Mouse (Mus musculus): ENCODE data around the gene Sys1.
A peak's percentile ranks its signal among the peaks of the same experiment; 100 is the strongest.

Gene Sys1

DNA sequence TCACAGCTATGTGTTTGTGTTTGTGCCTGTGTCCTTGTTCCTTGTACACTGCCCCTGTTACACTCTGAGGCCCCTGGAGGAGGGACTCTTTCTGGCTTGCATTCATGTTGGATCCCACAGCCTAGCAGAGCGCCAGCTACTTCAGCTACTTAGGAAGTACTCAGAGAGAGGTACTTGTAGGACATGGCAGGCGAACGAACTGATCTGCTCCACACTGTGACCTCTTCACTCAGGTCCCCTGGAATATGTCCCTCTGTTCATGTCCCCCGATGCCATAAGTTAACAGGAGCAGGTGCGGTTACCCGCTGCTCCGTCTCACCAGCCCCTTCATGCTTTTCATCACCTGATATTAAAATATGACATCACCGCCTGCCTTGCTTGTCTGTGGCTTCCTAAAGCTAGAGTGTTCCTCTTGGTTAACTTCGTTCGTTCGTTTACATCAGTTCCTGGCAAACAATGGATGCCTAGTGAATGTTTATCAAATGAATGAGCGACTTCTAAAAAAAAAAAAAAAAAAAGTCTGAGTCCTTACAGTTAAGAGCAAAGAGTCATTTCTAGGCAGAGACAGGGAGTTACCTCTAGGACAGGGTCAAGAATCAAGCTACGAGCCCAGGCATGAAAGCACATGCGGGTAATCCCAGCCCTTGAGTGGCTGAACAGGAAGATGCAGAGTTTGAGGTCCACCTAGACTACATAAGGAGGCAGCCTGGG, 3.6 kb upstream of the Sys1 start:
- no peak for DNase-seq (ENCODE audit: low read depth, low spot score)

DNA sequence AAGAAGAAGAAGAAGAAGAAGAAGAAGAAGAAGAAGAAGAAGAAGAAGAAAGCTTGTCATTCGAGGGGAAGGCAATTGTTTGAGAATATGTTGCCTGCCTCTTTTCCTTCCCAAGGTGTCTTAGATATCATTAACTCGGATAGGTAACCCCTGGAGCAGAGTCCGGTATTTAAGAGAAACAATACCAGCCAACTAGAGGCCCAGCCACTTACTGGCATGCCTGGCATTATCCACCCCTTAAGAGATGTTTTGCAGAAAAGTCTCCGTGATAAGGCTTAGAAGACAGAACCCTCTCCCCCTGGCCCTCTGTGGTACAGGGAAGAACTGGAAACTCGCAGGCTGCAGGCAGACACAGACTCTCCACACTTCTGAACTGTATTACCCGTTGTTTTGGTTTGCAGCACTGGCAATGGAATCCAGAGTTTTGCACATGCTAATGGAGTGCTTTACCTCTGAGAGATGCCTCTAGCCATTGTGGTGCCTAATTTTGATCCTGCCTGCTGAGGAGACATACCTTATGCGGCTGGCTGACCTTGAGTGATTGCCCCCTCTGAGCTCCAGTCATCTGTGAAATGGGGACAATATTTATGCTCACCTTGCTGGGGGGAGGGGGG, 2.8 kb upstream of the Sys1 start:
- no peak for DNase-seq (ENCODE audit: low read depth, low spot score)

GRCm38 (mm10) chr2:164454846-164455245, 1.9 kb upstream of the Sys1 start:
- no peak for DNase-seq (ENCODE audit: low read depth, low spot score)

- DNase-seq (ENCODE audit: low read depth, low spot score): no peak
These were observed 1.2 kb upstream of the Sys1 start for GRCm38 (mm10) chr2:164455421-164456190.

DNA sequence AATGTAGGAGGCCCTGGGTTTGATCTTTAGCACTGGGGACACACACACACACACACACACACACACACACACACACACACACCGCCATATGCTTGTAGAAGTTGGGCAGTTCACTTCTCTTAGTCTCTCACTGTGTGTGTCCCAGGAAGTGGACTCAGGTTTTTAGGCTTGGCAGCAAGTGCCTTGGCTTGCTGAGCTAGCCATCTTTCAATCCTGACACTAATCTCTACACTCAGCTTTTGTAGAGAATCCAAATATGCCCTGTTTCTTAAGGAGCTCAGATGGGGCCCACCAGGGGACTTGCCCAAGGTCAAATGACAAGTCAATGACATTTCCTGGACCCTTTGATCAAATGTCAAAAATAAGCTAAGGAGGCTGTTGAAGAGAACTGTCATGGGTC, 351 bp upstream of the Sys1 start:
- DNase-seq (ENCODE audit: low read depth, low spot score): no peak

GRCm38 (mm10) chr2:164457942-164458341, 1.2 kb downstream of the Sys1 start:
- DNase-seq (ENCODE audit: low read depth, low spot score): no peak

DNA sequence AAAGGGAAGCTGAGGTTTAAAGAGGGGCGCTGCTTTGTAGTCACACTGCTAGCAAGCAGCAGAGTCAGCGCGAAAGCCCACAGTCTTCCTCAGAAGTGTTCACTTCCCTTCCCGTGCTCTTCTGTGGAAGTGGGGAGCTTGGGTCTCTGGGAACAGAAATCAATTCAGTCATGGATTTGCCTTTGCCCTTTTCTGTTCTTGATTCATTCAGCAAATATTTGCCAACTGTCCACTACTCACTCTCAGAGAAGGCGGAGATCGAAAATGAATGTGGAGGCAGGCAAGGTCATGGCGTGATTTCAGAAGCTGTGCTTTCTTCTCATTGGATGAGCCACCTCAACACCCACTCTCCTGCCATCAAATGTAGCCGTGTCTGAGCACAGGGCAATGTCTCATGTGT, 1.8 kb downstream of the Sys1 start:
- no peak for DNase-seq (ENCODE audit: low read depth, low spot score)

DNA sequence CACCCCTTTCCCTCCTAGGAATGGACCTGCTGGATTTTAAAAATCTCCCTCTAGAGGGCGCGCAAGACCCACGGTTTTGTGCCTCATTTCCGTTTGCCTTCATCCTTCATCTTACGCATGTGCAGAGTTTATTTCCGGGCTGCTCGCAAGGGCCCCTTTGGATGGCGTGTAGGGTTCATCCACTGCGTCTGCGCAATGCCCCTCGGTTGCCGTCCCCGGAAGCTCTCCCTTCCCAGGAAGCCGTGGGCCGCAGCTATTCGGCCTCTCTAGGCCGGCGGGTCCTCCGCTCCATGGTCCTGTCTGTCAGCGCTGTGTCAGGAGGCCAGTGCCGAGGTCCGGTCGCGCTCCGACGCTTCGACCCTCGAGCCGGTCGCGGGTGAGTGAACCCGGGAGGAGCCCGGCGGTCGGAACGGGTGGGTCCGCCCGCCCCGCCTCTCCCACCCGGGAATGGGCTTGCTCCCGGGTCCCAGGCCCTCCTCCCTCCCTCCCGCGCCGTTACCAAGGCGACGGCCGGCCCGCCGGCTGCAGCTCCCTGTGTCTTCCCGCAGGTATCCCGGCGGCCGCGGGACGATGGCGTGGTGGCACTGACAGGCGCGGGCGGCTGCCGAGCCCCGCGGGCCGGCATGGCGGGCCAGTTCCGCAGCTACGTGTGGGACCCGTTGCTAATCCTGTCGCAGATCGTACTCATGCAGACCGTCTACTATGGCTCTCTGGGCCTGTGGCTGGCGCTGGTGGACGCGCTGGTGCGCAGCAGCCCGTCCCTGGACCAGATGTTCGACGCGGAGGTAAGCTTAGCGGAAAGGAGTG, 4.2 kb downstream of the Sys1 start, which contains the start of gene Gm20458:
Gene Gm20458, plus strand, starts transcription at position 223 of the 807 bp plus-strand sequence.
- DNase-seq (ENCODE audit: low read depth, low spot score): peak; percentile 98

GRCm38 (mm10) chr2:164465161-164465560, 8.4 kb downstream of the Sys1 start:
- no peak for DNase-seq (ENCODE audit: low read depth, low spot score)

DNA sequence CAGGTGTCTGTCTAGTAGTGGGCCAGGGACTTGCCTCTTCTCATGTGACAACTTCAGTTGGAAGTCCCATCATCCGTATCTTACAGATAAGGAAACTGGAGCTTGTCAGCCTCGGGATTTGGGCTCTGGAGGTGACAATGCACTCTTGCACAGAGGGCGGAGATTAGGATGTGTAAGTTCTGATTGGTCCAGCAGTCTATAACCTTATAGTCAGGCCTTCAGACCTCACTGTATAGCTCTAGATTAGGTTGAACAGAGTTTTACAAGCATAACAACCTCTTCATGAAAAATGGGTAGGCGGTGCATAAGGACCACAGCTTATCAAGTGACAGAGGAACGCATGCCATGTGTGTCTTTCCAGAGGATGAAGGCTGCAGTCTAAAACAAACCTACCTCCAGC, 10.0 kb downstream of the Sys1 start:
- no peak for DNase-seq (ENCODE audit: low read depth, low spot score)

- DNase-seq (ENCODE audit: low read depth, low spot score): no peak
These were observed 13.5 kb downstream of the Sys1 start for GRCm38 (mm10) chr2:164470254-164470653.

GRCm38 (mm10) chr2:164473624-164474023, 16.9 kb downstream of the Sys1 start, which contains the start of gene Trp53tg5:
Trp53tg5 (minus strand) TSS chr2:164473724.
- no peak for DNase-seq (ENCODE audit: low read depth, low spot score)

- no peak for DNase-seq (ENCODE audit: low read depth, low spot score)
These were observed 29.0 kb downstream of the Sys1 start, which contains the start of gene Dbndd2 for GRCm38 (mm10) chr2:164485681-164486257. Dbndd2 (plus strand) TSS chr2:164486106.

DNA sequence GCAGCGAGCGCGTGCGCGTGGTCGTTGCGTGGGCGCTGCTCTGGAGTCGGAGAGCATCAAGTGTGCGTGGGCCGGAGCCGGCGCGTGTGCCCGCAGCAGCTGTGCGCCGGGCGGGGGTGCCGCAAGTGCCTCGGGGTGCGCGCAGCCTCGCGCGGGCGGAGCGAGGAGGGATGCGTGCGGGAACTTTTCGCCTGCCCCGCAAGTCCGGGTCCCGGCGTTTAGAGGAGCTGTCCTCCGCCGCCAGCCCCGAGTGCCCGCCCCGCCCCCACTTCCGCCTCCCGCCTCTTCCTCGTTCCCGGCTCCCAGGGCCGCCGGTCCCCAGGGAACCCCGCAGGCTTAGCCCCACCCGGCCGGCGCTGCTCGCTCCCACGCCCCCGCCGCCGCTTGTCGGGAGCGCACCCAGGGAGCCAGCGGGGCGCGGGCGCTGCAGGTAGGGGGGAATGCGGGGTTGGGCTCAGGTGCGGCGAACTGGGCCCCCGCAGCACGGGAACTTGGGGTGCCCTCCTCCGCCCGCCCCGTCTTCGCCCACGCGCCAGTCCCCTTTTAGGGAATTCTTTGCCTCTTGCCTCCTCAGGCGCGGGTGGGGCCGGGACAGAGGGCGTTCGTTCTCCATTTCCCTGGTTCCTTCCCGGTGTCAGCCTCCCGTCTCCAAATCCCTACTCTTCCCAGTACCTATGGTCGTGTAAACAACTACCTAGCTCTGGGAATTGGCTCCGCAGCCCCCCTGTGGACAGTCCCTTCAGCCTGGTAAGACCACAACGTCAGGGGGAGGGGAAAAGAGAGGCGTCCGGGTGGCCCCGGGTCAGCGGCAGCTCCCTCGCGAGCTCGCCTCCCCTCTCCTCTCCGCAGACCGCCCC, 29.7 kb downstream of the Sys1 start:
- no peak for DNase-seq (ENCODE audit: low read depth, low spot score)

DNA sequence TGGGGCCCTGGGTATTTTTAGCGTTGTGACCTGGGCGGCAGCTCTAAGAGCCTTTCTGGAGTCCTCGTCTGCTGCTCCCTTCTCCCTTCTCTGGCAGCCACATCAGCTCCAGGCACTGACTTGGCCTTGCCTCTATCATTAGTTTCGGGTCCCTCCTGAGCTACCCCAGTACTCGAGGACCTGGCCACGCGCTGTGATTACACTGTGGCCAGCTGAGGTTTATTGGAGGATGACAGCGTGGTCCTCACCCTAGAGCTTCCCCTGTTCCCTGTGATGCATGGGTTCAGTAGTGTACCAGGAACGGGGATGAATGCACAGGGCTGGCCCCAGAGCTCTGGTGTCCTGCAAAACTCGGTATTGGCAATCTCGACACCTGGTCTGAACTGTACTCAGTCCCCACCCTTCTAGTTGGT, 30.4 kb downstream of the Sys1 start:
- no peak for DNase-seq (ENCODE audit: low read depth, low spot score)

DNA sequence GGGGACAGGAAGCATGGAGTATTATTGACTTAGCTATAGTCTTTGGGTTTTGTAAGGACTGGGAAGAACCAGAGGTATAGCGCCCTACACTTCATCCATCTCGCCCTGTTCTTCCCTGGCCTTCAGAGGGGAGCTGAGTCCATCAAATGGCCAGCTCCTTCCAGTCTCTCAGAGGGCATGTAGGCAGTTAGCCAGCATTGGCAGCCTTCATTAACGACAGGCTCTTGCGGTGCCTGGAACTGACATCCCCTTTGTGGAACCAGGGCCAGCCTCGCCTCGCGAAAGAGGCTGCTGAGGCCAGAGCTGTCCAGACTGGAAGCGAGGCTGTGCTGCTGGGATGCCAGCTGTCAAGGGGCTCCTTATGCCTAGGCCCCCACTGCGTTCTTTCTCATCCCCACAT, 31.0 kb downstream of the Sys1 start:
- no peak for DNase-seq (ENCODE audit: low read depth, low spot score)

GRCm38 (mm10) chr2:164494126-164494525, 37.4 kb downstream of the Sys1 start:
- DNase-seq (ENCODE audit: low read depth, low spot score): no peak

DNA sequence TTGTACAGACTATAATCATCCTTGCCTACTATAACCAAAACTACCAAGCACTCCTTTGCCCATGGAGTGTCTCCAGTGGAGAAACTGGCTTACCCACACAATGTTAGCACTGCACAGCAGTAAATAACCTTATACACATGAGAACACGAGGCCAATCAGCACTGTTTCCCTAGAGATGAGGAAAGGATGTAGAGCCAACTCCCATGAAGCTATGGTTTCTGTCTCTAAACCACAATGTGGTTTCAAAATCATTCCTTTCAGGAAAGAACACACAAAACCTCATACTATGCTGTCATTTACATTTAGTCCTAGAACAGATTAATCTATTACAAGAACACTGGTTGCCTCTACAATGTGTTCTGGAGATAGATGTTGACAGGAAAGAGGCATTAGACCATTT, 39.6 kb downstream of the Sys1 start:
- no peak for DNase-seq (ENCODE audit: low read depth, low spot score)

GRCm38 (mm10) chr2:164496847-164497690, 40.3 kb downstream of the Sys1 start, which contains the start of gene Pigt:
Pigt (plus strand) TSS chr2:164497520.
- peak; percentile 74 for DNase-seq (ENCODE audit: low read depth, low spot score)

Measured in retina, adult 2 months (tissue).